Mouse (Mus musculus): Measurements from ENCODE around the gene Dtl.

- TF ChIP-seq CTCF (IDR thresholded peaks at IDR 0.05; ENCODE audit: insufficient read depth, low read length) (no peak), POLR2A (IDR thresholded peaks at IDR 0.05; ENCODE audit: borderline replicate concordance, extremely low read depth, low read depth, low read length) (no peak)
Measured at GRCm38 (mm10) chr1:191562823-191563365, 12.4 kb downstream of the Dtl start.
